ENCODE assay signal across 24 mouse cellular contexts in the genomic region with DNA sequence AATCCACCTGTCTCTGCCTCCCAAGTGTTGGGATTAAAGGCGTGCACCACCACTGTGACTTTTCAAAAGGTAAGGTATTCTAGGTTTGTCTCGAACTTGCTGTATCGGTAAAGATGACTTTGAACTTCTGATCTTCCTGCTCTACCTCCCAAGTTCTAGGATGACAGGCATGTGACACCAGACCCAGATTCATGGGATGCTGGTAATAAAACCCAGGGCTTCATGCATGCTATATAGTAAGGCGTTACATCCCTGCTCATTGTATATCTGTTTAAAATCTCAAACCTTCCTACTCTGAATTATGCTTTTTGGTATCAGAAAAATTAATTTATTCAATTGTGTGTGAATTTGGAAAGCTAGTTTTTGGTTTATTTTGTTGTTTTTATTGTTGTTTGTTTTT. TPM values are rescaled to one million over a fixed set of nuclear protein-coding genes. Genes with fewer than 3 reads are reported as not detected.
DNase-seq lines count a peak whose midpoint lies in the region; ATAC-seq lines count a peak whose summit lies in the region.
"Had no signal": no experiment of that assay in that cellular context is flagged by ENCODE, and none has a peak within 500 bp of the region (broad histone marks: within the 10 kb centered on the region; RNA-seq: fewer than 3 reads in every experiment).

No protein-coding gene starts in this region.

- no peaks in the 10 kb centered on the region for H3K27me3 ChIP-seq in limb, embryonic 11.5 days (ENCODE audit: control insufficient read depth, insufficient read depth, low read length)
- H3K27me3 ChIP-seq in limb, embryonic 10.5 days (ENCODE audit: low read depth, poor library complexity, severe bottlenecking): no peaks in the 10 kb centered on the region
- H3K27me3 ChIP-seq in neural tube, embryonic 15.5 days (replicated peaks): no peaks in the 10 kb centered on the region
- H3K27me3 ChIP-seq: CH12.LX, Patski had no signal

- WGBS in limb, embryonic 11.5 days: 92% methylated on average over 4 of the region's 4 CpGs
- 92% methylated on average over 4 of the region's 4 CpGs for WGBS in limb, embryonic 10.5 days
- WGBS in neural tube, embryonic 15.5 days: 91% methylated on average over 4 of the region's 4 CpGs

- no peak overlapping the region for H3K9ac ChIP-seq in limb, embryonic 11.5 days (ENCODE audit: low read length)
- H3K9ac ChIP-seq in neural tube, embryonic 15.5 days (replicated peaks): no peak overlapping the region

- no peaks in the 10 kb centered on the region for H3K36me3 ChIP-seq in limb, embryonic 11.5 days (ENCODE audit: control insufficient read depth, insufficient read depth, low read length)
- H3K36me3 ChIP-seq in limb, embryonic 10.5 days: peaks cover under 1% of the 10 kb centered on the region; the same call in 1 of the 2 replicates
- no peaks in the 10 kb centered on the region for H3K36me3 ChIP-seq in neural tube, embryonic 15.5 days
- H3K36me3 ChIP-seq: G1E had no signal

- H3K4me2 ChIP-seq in limb, embryonic 11.5 days (ENCODE audit: low read depth, severe bottlenecking): no peak overlapping the region
- no peak overlapping the region for H3K4me2 ChIP-seq in neural tube, embryonic 15.5 days

- H3K27ac ChIP-seq in limb, embryonic 11.5 days (replicated peaks; ENCODE audit: low read depth, low read length): no peak overlapping the region
- no peak overlapping the region for H3K27ac ChIP-seq in limb, embryonic 10.5 days
- H3K27ac ChIP-seq in neural tube, embryonic 15.5 days (replicated peaks): no peak overlapping the region

- H3K4me1 ChIP-seq in limb, embryonic 11.5 days (ENCODE audit: control insufficient read depth, insufficient read depth, low read length): no peaks in the 10 kb centered on the region
- no peaks in the 10 kb centered on the region for H3K4me1 ChIP-seq in limb, embryonic 10.5 days
- H3K4me1 ChIP-seq in neural tube, embryonic 15.5 days: no peaks in the 10 kb centered on the region

- peak; percentile 9 for DNase-seq in limb, embryonic 11.5 days (ENCODE audit: low spot score)
- no peak for DNase-seq in limb, embryonic 10.5 days (ENCODE audit: low spot score)
- DNase-seq in neural tube, embryonic 10.5 days (ENCODE audit: extremely low spot score, low spot score): peak; percentile 4
- DNase-seq in 3T3-L1 (ENCODE audit: low read depth, low spot score) (peak; percentile 68), adipocyte (ENCODE audit: low spot score) (peak; percentile 66)
- DNase-seq in frontal cortex, postnatal 14 days (ENCODE audit: low spot score in 2 of 2): no peak
- no peak for DNase-seq in heart, postnatal 36 days
- DNase-seq: adrenal gland, adult 2 months; adrenal gland, adult 8-10 months; adrenal gland, postnatal 10 days; adrenal gland, postnatal 14 days; adrenal gland, postnatal 25 days; adrenal gland, postnatal 36 days; B cell, adult 2 months; cerebellum, adult 11 months; cerebellum, adult 11-12 months; cerebellum, adult 18-20 months; cerebellum, adult 2 months had no signal

- intact Hi-C loops in heart, postnatal 36 days (cut with DNase I): no loop called here

- no peak overlapping the region for H3K4me3 ChIP-seq in limb, embryonic 11.5 days (ENCODE audit: low read depth, low read length)
- no peak overlapping the region for H3K4me3 ChIP-seq in limb, embryonic 10.5 days
- H3K4me3 ChIP-seq in neural tube, embryonic 15.5 days (replicated peaks): no peak overlapping the region

- no peaks in the 10 kb centered on the region for H3K9me3 ChIP-seq in limb, embryonic 11.5 days (ENCODE audit: control insufficient read depth, low read length)
- no peaks in the 10 kb centered on the region for H3K9me3 ChIP-seq in limb, embryonic 10.5 days (replicated peaks)
- no peaks in the 10 kb centered on the region for H3K9me3 ChIP-seq in neural tube, embryonic 15.5 days (replicated peaks)
- H3K9me3 ChIP-seq: G1E had no signal

- no peak for ATAC-seq in limb, embryonic 11.5 days (ENCODE audit: insufficient number of reproducible peaks, low FRiP score, low TSS enrichment, low read depth)
- ATAC-seq in neural tube, embryonic 15.5 days (ENCODE audit: low FRiP score): no peak
- ATAC-seq: activated CD4-positive, CD25-positive, alpha-beta regulatory T cell, adult 4 months; CD4-positive, CD25-positive, alpha-beta regulatory T cell, adult 4 months; Patski had no signal

RNA-seq across cellular contexts. Expression of gene Cwc22, which starts 59.0 kb away (rescaled TPM):
- polyA plus RNA-seq in limb, embryonic 11.5 days (2014; fragmentation: Nextera tagmentation; extraction: Ambion mirVana): 40.4 and 47.2 TPM in 2 replicates
- 41.1 and 42.8 TPM in 2 replicates for polyA plus RNA-seq in limb, embryonic 10.5 days (2016; fragmentation: Nextera tagmentation; extraction: Ambion mirVana)
- polyA plus RNA-seq in neural tube, embryonic 15.5 days (2015; fragmentation: Nextera tagmentation; extraction: Ambion mirVana): 17.8 and 20.7 TPM in 2 replicates
- total RNA-seq in heart, postnatal 36 days (2021): 10 to 100 TPM; 16.3 to 17.4 TPM

Comparison
In these comparisons a context has a peak if more than half of its experiments do, and no peak if none do; other contexts are left out.
1. DNase-seq: peak in limb, embryonic 11.5 days (single experiment), neural tube, embryonic 10.5 days (single experiment), 3T3-L1 (single experiment) and adipocyte (single experiment); none in limb, embryonic 10.5 days (single experiment), frontal cortex, postnatal 14 days (0 of 2) and heart, postnatal 36 days (0 of 2).